Mouse (Mus musculus): ENCODE results near the gene Cdk7. TPM values are rescaled to one million over a fixed set of nuclear protein-coding genes. Genes with fewer than 3 reads are reported as not detected.

Gene Cdk7
- polyA plus RNA-seq (2014; fragmentation: Nextera tagmentation; extraction: Ambion mirVana): 101 and 106 TPM in 2 replicates

GRCm38 (mm10) chr13:100730861-100731176 lies at the start of gene Cdk7:
Cdk7 (minus strand) TSS chr13:100730939.
- WGBS: 0% methylated on average over 19 of the region's 19 CpGs

GRCm38 (mm10) chr13:100777491-100777890 lies 46.8 kb upstream of the Cdk7 start:
- Histone ChIP-seq H3K4me1 (ENCODE audit: control insufficient read depth, insufficient read depth, low read length) (peaks cover 6% of the 10 kb centered on the region; the same call in 1 of the 2 replicates), H3K9ac (ENCODE audit: low read length) (no peak overlapping the region), H3K36me3 (ENCODE audit: control insufficient read depth, insufficient read depth, low read length) (peaks cover 5% of the 10 kb centered on the region), H3K27me3 (ENCODE audit: control insufficient read depth, insufficient read depth, low read length) (no peaks in the 10 kb centered on the region), H3K27ac (replicated peaks; ENCODE audit: low read depth, low read length) (no peak overlapping the region), H3K9me3 (ENCODE audit: control insufficient read depth, low read length) (no peaks in the 10 kb centered on the region), H3K4me2 (ENCODE audit: low read depth, severe bottlenecking) (no peak overlapping the region), H3K4me3 (ENCODE audit: low read depth, low read length) (no peak overlapping the region)
- WGBS: 85% methylated on average over 3 of the region's 3 CpGs
- DNase-seq (ENCODE audit: low spot score) (no peak), ATAC-seq (ENCODE audit: insufficient number of reproducible peaks, low FRiP score, low TSS enrichment, low read depth) (no peak)

More at GRCm38 (mm10) chr13:100730861-100731176, at the start of gene Cdk7:
- Histone ChIP-seq H3K9ac (ENCODE audit: low read length) (peak within 1 kb of the TSS; percentile 67), H3K36me3 (ENCODE audit: control insufficient read depth, insufficient read depth, low read length) (peaks cover 12% of the 10 kb centered on the region; the same call in 1 of the 2 replicates), H3K4me2 (ENCODE audit: low read depth, severe bottlenecking) (peak within 1 kb of the TSS; percentile 57), H3K27me3 (ENCODE audit: control insufficient read depth, insufficient read depth, low read length) (no peaks in the 10 kb centered on the region), H3K4me3 (ENCODE audit: low read depth, low read length) (peak within 1 kb of the TSS; percentile 64), H3K4me1 (ENCODE audit: control insufficient read depth, insufficient read depth, low read length) (peaks cover 4% of the 10 kb centered on the region), H3K27ac (replicated peaks; ENCODE audit: low read depth, low read length) (peak within 1 kb of the TSS; percentile 86), H3K9me3 (ENCODE audit: control insufficient read depth, low read length) (no peaks in the 10 kb centered on the region)
- ATAC-seq (ENCODE audit: insufficient number of reproducible peaks, low FRiP score, low TSS enrichment, low read depth) (peak; percentile 99), DNase-seq (ENCODE audit: low spot score) (peak; percentile 96)

GRCm38 (mm10) chr13:100776710-100777109 lies 46.0 kb upstream of the Cdk7 start:
- Histone ChIP-seq H3K36me3 (ENCODE audit: control insufficient read depth, insufficient read depth, low read length) (peaks cover 7% of the 10 kb centered on the region), H3K9me3 (ENCODE audit: control insufficient read depth, low read length) (no peaks in the 10 kb centered on the region), H3K27ac (replicated peaks; ENCODE audit: low read depth, low read length) (no peak overlapping the region; the same call in 1 of the 2 replicates)

GRCm38 (mm10) chr13:100776056-100776419 lies 45.3 kb upstream of the Cdk7 start:
- Histone ChIP-seq H3K4me3 (ENCODE audit: low read depth, low read length) (peak overlapping the region; percentile 94), H3K36me3 (ENCODE audit: control insufficient read depth, insufficient read depth, low read length) (peaks cover 12% of the 10 kb centered on the region), H3K27ac (replicated peaks; ENCODE audit: low read depth, low read length) (no peak overlapping the region), H3K4me2 (ENCODE audit: low read depth, severe bottlenecking) (peak overlapping the region; percentile 84), H3K9me3 (ENCODE audit: control insufficient read depth, low read length) (no peaks in the 10 kb centered on the region), H3K4me1 (ENCODE audit: control insufficient read depth, insufficient read depth, low read length) (peaks cover 6% of the 10 kb centered on the region; the same call in 1 of the 2 replicates), H3K9ac (ENCODE audit: low read length) (no peak overlapping the region), H3K27me3 (ENCODE audit: control insufficient read depth, insufficient read depth, low read length) (no peaks in the 10 kb centered on the region)
- WGBS: 18% methylated on average over 8 of the region's 8 CpGs
- peak; percentile 37; the same call in 1 of the 2 replicates for ATAC-seq (ENCODE audit: insufficient number of reproducible peaks, low FRiP score, low TSS enrichment, low read depth)
- no peak for DNase-seq (ENCODE audit: low spot score)

More at GRCm38 (mm10) chr13:100776710-100777109, 46.0 kb upstream of the Cdk7 start:
- DNase-seq (ENCODE audit: low spot score) (no peak), ATAC-seq (ENCODE audit: insufficient number of reproducible peaks, low FRiP score, low TSS enrichment, low read depth) (no peak; the same call in 1 of the 2 replicates)
- WGBS: 63% methylated on average over 6 of the region's 6 CpGs
- H3K4me1 ChIP-seq (ENCODE audit: control insufficient read depth, insufficient read depth, low read length): peaks cover 6% of the 10 kb centered on the region; the same call in 1 of the 2 replicates
- H3K4me2 ChIP-seq (ENCODE audit: low read depth, severe bottlenecking): peak overlapping the region; percentile 84; the same call in 1 of the 2 replicates
- no peak overlapping the region for H3K9ac ChIP-seq (ENCODE audit: low read length)
- no peaks in the 10 kb centered on the region for H3K27me3 ChIP-seq (ENCODE audit: control insufficient read depth, insufficient read depth, low read length)
- no peak overlapping the region for H3K4me3 ChIP-seq (ENCODE audit: low read depth, low read length)

GRCm38 (mm10) chr13:100775252-100776055 lies 44.7 kb upstream of the Cdk7 start, which contains the start of gene Cenph:
Cenph (minus strand) TSS chr13:100775899.
- Histone ChIP-seq H3K36me3 (ENCODE audit: control insufficient read depth, insufficient read depth, low read length) (peaks cover 11% of the 10 kb centered on the region), H3K4me3 (ENCODE audit: low read depth, low read length) (peak within 1 kb of the TSS; percentile 94), H3K4me1 (ENCODE audit: control insufficient read depth, insufficient read depth, low read length) (peaks cover 6% of the 10 kb centered on the region; the same call in 1 of the 2 replicates), H3K9ac (ENCODE audit: low read length) (peak within 1 kb of the TSS; percentile 84), H3K27ac (replicated peaks; ENCODE audit: low read depth, low read length) (peak within 1 kb of the TSS; percentile 38; the same call in 1 of the 2 replicates), H3K4me2 (ENCODE audit: low read depth, severe bottlenecking) (peak within 1 kb of the TSS; percentile 84), H3K27me3 (ENCODE audit: control insufficient read depth, insufficient read depth, low read length) (no peaks in the 10 kb centered on the region), H3K9me3 (ENCODE audit: control insufficient read depth, low read length) (no peaks in the 10 kb centered on the region)
- DNase-seq (ENCODE audit: low spot score) (peak; percentile 89), ATAC-seq (ENCODE audit: insufficient number of reproducible peaks, low FRiP score, low TSS enrichment, low read depth) (peak; percentile 90)
- WGBS: under 1% methylated on average over 46 of the region's 46 CpGs

GRCm38 (mm10) chr13:100774704-100775103 lies 44.0 kb upstream of the Cdk7 start:
- peak overlapping the region; percentile 94 for H3K4me3 ChIP-seq (ENCODE audit: low read depth, low read length)
- H3K9me3 ChIP-seq (ENCODE audit: control insufficient read depth, low read length): no peaks in the 10 kb centered on the region
- DNase-seq (ENCODE audit: low spot score) (no peak), ATAC-seq (ENCODE audit: insufficient number of reproducible peaks, low FRiP score, low TSS enrichment, low read depth) (no peak)
- H3K27me3 ChIP-seq (ENCODE audit: control insufficient read depth, insufficient read depth, low read length): no peaks in the 10 kb centered on the region
- H3K27ac ChIP-seq (replicated peaks; ENCODE audit: low read depth, low read length): no peak overlapping the region
- peak overlapping the region; percentile 84 for H3K4me2 ChIP-seq (ENCODE audit: low read depth, severe bottlenecking)
- H3K36me3 ChIP-seq (ENCODE audit: control insufficient read depth, insufficient read depth, low read length): peaks cover 9% of the 10 kb centered on the region
- H3K4me1 ChIP-seq (ENCODE audit: control insufficient read depth, insufficient read depth, low read length): peaks cover 6% of the 10 kb centered on the region; the same call in 1 of the 2 replicates
- peak overlapping the region; percentile 84 for H3K9ac ChIP-seq (ENCODE audit: low read length)

GRCm38 (mm10) chr13:100755329-100755728 lies 24.6 kb upstream of the Cdk7 start:
- Histone ChIP-seq H3K9me3 (ENCODE audit: control insufficient read depth, low read length) (no peaks in the 10 kb centered on the region), H3K9ac (ENCODE audit: low read length) (no peak overlapping the region), H3K4me1 (ENCODE audit: control insufficient read depth, insufficient read depth, low read length) (no peaks in the 10 kb centered on the region), H3K27me3 (ENCODE audit: control insufficient read depth, insufficient read depth, low read length) (no peaks in the 10 kb centered on the region), H3K36me3 (ENCODE audit: control insufficient read depth, insufficient read depth, low read length) (peaks cover 10% of the 10 kb centered on the region), H3K4me3 (ENCODE audit: low read depth, low read length) (no peak overlapping the region), H3K4me2 (ENCODE audit: low read depth, severe bottlenecking) (no peak overlapping the region), H3K27ac (replicated peaks; ENCODE audit: low read depth, low read length) (no peak overlapping the region)
- DNase-seq (ENCODE audit: low spot score) (no peak), ATAC-seq (ENCODE audit: insufficient number of reproducible peaks, low FRiP score, low TSS enrichment, low read depth) (no peak)
- 86% methylated on average over 2 of the region's 2 CpGs for WGBS

- no peak overlapping the region for H3K4me3 ChIP-seq (ENCODE audit: low read depth, low read length)
- no peak overlapping the region for H3K4me2 ChIP-seq (ENCODE audit: low read depth, severe bottlenecking)
- no peaks in the 10 kb centered on the region for H3K36me3 ChIP-seq (ENCODE audit: control insufficient read depth, insufficient read depth, low read length)
- WGBS: 73% methylated on average over 4 of the region's 4 CpGs
- H3K27ac ChIP-seq (replicated peaks; ENCODE audit: low read depth, low read length): no peak overlapping the region
- no peaks in the 10 kb centered on the region for H3K9me3 ChIP-seq (ENCODE audit: control insufficient read depth, low read length)
- H3K4me1 ChIP-seq (ENCODE audit: control insufficient read depth, insufficient read depth, low read length): no peaks in the 10 kb centered on the region
- no peak for DNase-seq (ENCODE audit: low spot score)
- no peak for ATAC-seq (ENCODE audit: insufficient number of reproducible peaks, low FRiP score, low TSS enrichment, low read depth)
- H3K27me3 ChIP-seq (ENCODE audit: control insufficient read depth, insufficient read depth, low read length): no peaks in the 10 kb centered on the region
- H3K9ac ChIP-seq (ENCODE audit: low read length): no peak overlapping the region
These were observed 23.4 kb upstream of the Cdk7 start for GRCm38 (mm10) chr13:100754186-100754585.

All from limb, embryonic 11.5 days (tissue).